Mouse (Mus musculus) heart, postnatal 36 days (tissue): ENCODE results near the gene Tank. TPM values are rescaled to one million over a fixed set of nuclear protein-coding genes. Genes with fewer than 3 reads are reported as not detected.

ENCODE experiments used
- DNase-seq, 2 experiments: peaks; one replicate each; pipeline ENCODE4 v3.0.0; 2021 to 2022
- intact Hi-C: fragments of 180-260 bp; cut with DNase I; formaldehyde crosslinking; loops from one replicate; pipeline ENCODE4 v1.15.1; 2025
- total RNA-seq, 2 experiments: library from RNA; stranded (reverse); gene quantifications; 2 replicates each; pipeline ENCODE4 v1.2.3; 2021

Gene Tank
- total RNA-seq, 2 experiments from 2014 or later: 16.8 to 22.2 TPM

DNA sequence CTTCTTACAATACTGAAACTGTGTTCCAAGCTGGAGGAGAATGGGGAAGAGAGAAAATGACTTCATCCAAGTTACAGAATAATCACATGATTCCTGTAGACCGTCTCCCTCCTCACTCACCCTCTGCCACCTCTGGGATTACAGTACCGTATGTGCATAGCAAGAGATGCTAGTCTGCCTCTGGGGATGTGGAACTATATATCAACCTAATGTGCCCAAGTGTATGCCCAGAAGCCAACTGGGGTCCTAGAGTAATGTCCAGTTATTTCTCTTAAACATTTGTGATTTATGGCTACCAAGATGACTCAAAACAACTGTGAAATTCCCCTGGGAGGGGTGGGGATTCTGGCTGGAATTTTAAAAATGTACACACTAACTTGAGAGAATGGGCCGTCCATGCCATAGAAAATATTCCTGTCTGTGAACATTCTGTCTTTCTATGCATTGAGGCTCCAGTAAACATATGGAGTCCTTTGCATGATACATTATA is 1.2 kb downstream of the Tank start:
- intact Hi-C loops: no loop called here
- no peak for DNase-seq

DNA sequence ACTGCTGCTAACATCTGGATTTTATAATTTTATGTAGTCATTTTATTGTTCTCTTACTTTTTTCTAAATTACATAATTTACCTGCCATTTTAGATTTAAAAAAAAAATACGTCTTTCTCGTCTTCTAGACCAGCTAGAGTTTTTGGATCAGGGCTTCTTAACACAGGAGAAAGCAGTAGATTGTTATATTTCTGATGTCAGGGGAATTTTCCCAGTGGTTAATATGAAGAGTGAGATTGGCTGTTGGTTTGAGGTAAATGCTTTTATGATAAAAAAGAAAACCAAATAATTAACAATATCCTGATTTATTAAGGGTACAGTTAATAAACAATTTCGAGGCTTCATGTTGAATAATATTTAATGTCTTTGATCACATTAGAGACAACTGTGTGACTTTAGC is 1.7 kb downstream of the Tank start:
- intact Hi-C loops: no loop called here
- no peak for DNase-seq

DNA sequence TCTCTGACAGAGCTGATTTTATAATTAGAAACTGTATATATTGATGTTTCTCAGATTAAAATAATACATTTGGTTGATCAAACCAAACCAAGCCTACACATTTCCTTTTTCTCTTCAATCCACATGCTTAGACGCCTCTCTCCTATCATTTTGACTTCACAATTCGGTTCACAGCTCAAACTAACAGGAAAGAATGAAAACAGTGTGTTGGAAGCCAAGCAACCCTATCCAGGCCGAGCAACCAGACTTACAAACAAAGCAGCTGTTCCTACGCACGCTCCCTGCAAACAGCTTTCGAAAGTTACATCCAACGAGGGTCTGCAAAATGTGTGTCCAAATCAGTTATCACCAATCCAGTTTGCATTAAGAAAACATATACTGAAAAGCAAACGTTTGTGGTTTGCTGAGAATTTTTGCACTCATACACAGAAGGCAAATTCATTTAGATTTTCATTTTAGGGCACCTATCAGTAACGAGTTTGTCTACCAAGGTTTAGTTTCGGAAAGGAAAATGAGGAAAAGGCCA is 2.2 kb downstream of the Tank start:
- DNase-seq: no peak
- intact Hi-C loops: no loop called here

DNA sequence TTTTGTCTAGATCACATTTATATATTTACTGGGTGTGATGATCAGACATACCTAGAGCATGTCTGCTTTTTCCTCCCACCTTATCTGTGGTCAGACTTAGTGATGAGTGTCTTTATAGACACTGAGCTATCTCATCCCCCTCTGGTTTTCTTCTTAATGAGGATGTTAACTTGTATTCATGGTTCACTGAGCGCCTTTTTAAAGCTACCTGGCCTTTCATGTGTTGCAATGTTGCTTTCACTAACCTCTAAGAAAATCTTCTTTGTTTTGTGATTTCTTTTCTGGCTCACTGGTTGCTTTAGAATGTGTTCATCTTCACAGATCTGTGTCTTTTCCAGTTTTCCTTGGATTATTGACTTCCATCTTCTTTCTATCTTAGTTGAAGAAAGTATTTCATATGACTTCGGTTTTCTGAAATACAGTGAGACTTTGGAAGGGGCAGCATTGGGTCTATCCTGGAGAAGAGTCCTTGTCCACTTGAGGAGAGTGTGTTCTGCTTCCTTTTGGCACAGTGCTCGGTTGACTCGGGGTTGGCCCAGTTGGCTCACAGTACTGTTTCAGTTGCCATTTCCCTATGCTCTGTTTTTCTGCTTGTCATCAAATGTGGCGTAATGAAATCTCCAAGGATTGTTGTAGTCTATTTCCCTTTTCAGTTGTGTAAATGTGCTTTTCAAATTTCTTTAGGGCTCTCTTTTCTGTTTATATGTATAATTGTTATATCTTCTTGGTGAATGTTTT is 4.4 kb downstream of the Tank start:
- peak; percentile 21 to 22 for DNase-seq

DNA sequence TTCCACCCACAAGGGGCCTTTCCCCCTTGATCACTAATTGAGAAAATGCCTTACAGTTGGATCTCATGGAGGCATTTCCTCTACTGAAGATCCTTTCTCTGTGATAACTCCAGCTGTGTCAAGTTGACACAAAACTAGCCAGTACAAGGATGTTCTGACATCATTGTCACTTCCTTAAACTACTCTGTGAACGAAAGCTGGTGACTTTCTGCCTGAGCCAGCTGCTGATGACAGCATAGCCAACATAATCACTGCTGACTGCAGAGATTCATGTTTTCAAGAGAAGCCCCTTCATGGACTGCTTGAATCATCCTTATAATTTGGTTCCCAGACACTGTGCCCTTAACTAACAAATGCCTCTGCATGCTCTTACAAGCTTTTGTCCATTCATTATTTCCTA is 7.1 kb downstream of the Tank start:
- no peak for DNase-seq
- intact Hi-C loops: no loop called here

More for the DNA sequence above, 4.4 kb downstream of the Tank start:
- intact Hi-C loops: no loop called here

- no peak for DNase-seq
- intact Hi-C loops: no loop called here
These were observed 7.8 kb downstream of the Tank start for GRCm38 (mm10) chr2:61586166-61586565.

DNA sequence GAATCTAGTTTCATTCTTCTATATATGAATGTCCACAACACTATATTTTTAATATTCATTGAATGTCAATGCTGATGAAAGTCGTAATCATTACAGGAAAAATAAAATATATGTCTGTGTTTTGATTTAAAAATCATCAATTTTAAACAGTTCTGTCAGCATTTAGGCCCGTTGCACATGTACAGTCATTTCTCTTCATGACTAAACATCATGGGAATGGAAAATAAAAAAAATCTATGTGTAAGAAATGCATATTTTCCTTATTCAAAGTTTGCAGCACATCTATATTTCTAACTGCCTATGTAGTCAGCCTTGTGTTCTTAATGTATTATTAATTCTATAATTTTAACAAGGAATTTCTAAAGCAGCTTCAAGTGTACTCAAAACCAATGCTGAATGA is 12.4 kb downstream of the Tank start:
- no peak for DNase-seq
- intact Hi-C loops: loop anchor here (5.0 kb wide), 1 partner anchor 122 kb away; the partner anchor contains the start of gene Psmd14

DNA sequence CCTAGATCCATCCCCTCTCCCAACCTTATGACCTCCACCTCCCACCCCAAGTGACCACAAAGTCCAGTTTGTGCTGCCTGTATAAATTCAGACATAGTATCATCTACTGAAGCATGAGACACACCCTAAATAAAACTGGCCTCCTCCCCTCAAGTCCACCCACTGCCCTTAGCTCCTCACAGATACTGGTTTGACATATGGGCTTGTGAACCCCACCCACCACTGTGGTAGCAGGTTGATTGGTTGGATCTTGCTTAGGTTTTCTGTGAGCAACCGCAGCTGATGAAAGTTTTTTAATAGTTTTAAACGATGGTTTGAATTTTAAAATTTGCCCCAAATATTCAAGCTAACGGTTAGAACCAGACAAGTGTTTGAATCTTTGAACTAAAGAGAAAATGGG is 13.7 kb downstream of the Tank start:
- intact Hi-C loops: loop anchor here (5.0 kb wide), 1 partner anchor 120 kb away; the partner anchor contains the start of gene Psmd14
- no peak for DNase-seq

GRCm38 (mm10) chr2:61592699-61593029 is 14.3 kb downstream of the Tank start:
- intact Hi-C loops: loop anchor here (5.0 kb wide), 1 partner anchor 120 kb away; the partner anchor contains the start of gene Psmd14
- no peak for DNase-seq

DNA sequence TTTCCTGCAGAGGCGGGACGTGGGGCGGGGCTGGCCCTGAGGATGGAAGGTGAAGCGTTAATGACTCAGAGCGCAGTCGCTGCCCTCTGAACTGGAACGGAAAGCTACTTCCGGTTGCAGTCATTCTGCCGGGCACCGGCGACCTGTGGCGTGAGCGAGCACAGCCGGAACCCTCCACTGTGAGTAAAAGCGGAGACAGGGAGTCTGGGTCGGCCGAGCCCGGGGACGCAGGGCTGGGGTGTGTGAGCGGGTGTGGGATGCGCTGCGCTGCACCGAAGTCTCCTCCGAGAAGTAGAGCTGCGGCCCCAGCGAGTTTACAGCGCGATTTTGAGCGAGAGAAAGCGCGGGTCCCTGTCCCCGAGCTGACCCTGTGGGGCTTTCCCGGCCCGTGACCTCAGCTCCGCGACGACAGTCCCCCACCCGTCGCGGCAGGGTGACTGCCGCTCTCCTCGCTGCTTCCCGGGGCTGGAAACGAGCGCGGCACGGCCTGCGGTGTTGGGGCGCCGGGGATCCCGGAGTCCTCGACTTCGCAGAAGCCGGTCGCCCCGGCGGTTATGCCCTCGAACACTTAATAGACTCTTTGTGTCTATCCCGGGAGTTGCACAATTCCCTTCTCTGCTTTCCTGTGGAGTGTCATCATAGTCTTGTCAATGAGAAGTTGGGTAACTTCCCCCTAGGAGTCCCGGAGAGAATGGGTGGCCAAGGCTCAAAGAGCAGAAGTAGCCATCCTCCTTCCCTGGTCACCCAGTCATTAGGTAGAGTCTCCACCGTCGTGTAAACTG is 14.8 kb downstream of the Tank start:
- intact Hi-C loops: loop anchor here (5.0 kb wide), 1 partner anchor 119 kb away; the partner anchor contains the start of gene Psmd14
- DNase-seq: peak; percentile 87 to 93

- no peak for DNase-seq
- intact Hi-C loops: loop anchor here (5.0 kb wide), 1 partner anchor 118 kb away; the partner anchor contains the start of gene Psmd14
These were observed 15.5 kb downstream of the Tank start for GRCm38 (mm10) chr2:61593871-61594304.

DNA sequence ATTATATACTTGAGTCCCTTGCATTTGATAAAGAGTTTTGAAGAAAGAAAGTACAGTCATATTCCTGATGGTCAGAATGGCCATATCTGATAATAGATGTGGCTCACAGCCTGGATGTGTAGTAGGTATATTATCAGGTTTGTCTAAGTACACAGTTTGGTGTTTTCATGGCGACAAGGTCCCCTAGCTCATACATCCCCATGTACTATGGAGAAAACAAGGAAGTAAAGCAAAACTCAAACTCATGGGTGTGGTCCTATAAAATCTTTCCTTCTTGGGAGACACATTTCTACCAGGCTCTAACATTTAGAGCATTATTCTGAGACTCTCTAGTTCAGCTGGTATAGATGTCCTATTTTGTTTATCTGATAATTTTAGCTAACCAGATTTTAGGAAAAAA is 21.3 kb downstream of the Tank start:
- intact Hi-C loops: no loop called here
- no peak for DNase-seq

DNA sequence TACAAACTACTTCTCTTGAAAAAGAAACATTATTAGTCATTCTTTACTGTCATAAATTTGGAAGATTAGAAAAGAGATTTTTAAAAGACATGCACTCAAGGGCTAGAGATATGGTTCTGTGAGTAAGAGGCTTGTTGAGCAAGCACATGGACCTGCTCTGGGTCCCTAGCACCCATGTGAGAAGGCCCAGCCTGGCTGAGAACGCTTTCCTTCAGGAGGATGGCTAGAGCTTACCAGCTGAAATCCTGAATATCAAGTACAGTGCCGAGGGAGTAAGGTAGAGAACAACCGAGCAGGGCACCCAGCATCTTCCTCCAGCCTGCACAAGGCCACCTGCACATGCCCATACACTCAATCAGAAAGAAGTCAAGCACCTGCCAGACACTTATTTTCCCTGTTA is 25.1 kb downstream of the Tank start:
- DNase-seq: no peak
- intact Hi-C loops: no loop called here

- intact Hi-C loops: no loop called here
- no peak for DNase-seq
These were observed 28.6 kb downstream of the Tank start for GRCm38 (mm10) chr2:61606942-61607341.

DNA sequence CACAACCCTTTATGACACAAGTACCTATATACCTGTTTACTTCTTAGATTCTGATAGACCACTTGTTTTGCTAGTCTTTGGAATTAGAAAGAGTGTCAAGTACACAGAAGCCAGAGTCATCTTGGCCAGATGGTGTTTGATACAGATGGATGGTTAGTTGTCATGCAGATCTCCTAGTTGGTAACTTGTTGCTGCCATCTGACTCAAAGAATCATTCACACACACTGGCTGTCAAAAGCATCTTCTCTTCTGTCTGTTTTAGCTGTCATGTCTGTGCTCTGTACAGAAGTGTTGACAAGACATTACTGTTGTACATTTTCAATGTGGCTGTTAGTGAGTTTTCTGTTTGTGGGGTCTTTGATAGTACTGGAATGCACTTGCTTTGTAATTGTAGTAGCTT is 45.6 kb downstream of the Tank start:
- intact Hi-C loops: no loop called here
- DNase-seq: no peak

DNA sequence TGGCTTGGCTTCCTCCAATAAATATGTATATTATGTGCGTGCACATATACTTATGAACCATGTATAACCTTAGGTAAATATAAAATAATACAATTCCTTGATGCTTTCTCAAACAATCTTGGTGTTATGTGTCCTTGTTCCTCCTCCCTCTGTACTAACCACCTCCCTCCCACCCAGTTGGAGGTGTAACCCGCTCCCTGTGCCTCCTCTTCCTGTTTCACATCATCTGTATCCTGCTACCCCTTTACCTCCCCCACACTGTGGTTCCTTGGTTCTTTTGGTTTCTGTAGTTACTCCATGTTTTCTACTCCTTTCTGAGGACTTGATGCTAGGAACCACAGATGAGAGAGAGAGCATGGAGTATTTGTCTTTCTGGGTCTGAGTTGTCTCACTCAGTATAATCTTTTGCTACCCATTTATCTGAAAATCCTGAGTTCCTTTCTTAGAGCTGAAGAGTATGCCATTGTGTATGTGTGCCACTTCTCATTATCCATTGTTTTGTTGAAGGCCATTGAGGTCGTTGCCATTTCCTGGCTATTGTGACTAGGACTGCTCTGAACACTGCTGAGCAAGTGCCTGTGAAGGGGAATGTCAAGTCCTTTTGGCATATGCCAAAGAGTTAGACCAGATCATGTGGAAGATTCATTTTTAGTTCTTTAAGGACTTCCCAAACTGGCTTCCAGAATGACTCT is 52.6 kb downstream of the Tank start:
- intact Hi-C loops: no loop called here
- DNase-seq: no peak

DNA sequence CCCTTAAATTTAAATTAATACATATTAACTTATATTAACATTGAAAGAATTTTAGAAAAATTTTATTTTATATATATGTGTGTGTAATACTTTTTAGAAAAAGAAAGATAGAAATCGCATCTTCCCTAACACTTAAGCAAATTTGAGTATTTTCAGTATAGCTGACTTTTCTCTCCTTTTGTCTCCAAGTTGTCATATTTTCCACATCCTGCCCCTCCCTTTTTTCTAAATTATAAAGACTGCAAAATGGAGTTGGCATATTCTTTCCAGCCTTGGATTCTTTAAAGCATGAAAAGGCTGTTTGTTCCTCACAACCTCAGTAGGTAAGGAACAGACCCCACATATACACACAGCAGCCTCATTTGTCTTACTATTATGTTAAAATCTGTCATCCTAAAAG is 56.7 kb downstream of the Tank start:
- intact Hi-C loops: no loop called here
- DNase-seq: no peak

DNA sequence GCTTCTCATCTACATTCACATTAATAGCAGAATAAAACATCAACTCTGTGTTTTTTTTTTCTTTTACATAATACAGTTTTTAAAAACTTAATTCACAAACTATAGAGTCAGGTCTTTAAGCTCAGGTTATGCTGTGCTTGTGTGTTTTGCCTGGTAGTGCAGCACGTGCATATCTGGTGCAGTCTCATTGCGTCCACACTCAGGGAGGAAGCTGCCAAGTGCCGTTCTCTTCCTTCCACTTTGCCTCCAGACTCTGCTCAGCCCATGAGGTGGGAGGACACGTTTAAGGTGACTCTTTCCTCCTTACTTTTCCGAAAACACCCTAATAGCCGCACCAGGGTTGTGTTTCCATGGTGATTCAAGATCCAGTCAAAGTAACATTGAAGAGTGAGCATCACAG is 59.8 kb downstream of the Tank start:
- intact Hi-C loops: no loop called here

DNA sequence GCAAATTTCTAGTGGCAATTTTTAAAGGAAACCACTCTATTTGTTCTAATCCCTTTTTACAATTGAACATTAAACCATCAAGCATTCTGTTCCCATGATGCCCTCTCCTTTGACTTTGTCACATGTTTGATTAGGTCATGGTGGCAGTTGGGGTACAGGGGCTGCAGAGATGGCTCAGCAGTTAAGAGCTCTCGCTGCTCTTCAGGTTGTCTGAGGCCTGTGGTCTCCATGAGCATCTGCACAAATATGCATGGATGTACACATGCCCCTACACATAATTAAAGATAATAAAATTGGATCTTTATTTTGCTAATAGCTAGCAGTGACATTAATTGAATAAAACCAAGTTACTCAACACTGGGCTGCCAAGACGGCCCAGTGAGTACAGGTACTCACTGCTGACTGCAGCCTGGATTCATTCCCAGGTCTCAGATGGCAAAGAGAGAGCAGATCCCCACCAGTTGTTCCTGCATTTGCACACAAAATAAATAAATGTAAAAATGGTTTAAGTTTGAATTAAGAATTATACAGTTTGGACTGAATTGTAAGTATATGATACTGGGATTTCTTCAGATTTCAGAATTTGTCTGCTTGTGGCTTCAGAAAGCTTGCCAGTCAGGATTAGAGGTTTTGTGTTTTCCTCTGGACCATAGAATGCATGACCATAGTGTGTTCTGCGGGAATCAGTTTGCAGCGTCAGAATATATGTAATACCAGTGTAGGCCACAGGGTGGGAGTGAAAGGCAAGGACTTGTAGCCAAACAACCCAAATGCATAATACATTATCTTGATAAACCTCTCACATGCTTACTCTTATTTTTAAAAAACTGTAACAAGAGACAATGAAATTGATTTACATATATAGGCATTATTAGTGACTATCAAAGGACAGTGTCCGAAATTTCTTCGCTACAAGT is 64.3 kb downstream of the Tank start:
- intact Hi-C loops: loop anchor here (2.0 to 5.0 kb wide), 2 partner anchors 324 to 645 kb away; no protein-coding TSS in a partner anchor
- DNase-seq: peak; percentile 25 to 31

More for the DNA sequence above, 59.8 kb downstream of the Tank start:
- DNase-seq: no peak

- intact Hi-C loops: no loop called here
- DNase-seq: no peak
These were observed 72.8 kb downstream of the Tank start for GRCm38 (mm10) chr2:61651206-61651605.
